Mouse (Mus musculus) erythroblast, embryonic 14.5 days (primary cell): ENCODE results near the gene Sccpdh. TPM values are rescaled to one million over a fixed set of nuclear protein-coding genes. Genes with fewer than 3 reads are reported as not detected.
"Not testable (repeated sequence)": the region's sequence is repeated elsewhere in the genome, so short reads cannot be mapped to it uniquely, and the experiment has no call there.

Experiments used
- H3K27me3 ChIP-seq: 2 replicates; pipeline ENCODE4 v1.6.1; 2012; ENCODE audit warnings: inconsistent platforms; ENCODE audit not compliant: control insufficient read depth
- H3K36me3 ChIP-seq: 2 replicates; pipeline ENCODE4 v1.6.1; 2012; ENCODE audit warnings: mild to moderate bottlenecking, inconsistent platforms; ENCODE audit not compliant: control insufficient read depth
- H3K4me1 ChIP-seq: 2 replicates; pipeline ENCODE4 v1.6.1; 2012; ENCODE audit warnings: inconsistent platforms; ENCODE audit not compliant: control insufficient read depth
- H3K4me3 ChIP-seq: replicated peaks from 2 replicates; pipeline ENCODE3; 2012; ENCODE audit warnings: moderate library complexity, mild to moderate bottlenecking, inconsistent platforms
- H3K9me3 ChIP-seq: 2 replicates; pipeline ENCODE4 v1.6.1; 2012; ENCODE audit warnings: low read length, inconsistent platforms, mixed read lengths; ENCODE audit not compliant: control insufficient read depth
- GATA1 ChIP-seq: IDR thresholded peaks from 2 replicates; pipeline ENCODE4 v1.6.1; 2012; ENCODE audit warnings: low read length, inconsistent platforms, mixed read lengths
- TAL1 ChIP-seq: IDR thresholded peaks from 3 replicates; pipeline ENCODE4 v1.6.1; 2012; ENCODE audit warnings: low read length, inconsistent platforms, mixed read lengths
- polyA plus RNA-seq: library from polyadenylated mRNA; stranded (reverse); fragments of >175 nt; gene quantifications from 2 replicates; pipeline ENCODE4 v1.2.3, GENCODE M21; 2012

Gene Sccpdh
- polyA plus RNA-seq, 1 experiment = not detected

DNA sequence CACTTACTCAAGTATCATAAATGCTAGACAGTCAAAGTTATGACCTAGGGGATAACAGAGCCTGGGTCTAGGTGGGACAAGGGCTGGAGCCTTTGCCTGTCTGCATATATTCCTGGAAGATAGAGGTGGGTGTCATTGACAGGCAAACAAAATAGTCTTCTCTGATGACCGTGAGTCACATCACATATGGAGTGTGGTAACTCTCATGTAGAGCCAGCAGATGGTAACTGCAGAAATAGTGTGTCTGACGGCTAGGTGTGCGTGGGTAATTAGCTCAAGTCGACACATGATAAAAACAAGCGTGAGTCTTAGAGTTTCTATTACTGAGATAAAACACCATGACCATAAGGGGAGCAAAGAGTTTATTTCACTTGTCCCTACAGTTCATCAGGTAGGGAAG is 4.9 kb upstream of the Sccpdh start:
- no peaks in the 10 kb centered on the region for H3K9me3 ChIP-seq
- H3K4me3 ChIP-seq = no peak overlapping the region
- TF ChIP-seq TAL1 (no peak), GATA1 (no peak)
- H3K36me3 ChIP-seq = no peaks in the 10 kb centered on the region
- H3K27me3 ChIP-seq = peaks cover 24% of the 10 kb centered on the region
- peaks cover 4% of the 10 kb centered on the region for H3K4me1 ChIP-seq

DNA sequence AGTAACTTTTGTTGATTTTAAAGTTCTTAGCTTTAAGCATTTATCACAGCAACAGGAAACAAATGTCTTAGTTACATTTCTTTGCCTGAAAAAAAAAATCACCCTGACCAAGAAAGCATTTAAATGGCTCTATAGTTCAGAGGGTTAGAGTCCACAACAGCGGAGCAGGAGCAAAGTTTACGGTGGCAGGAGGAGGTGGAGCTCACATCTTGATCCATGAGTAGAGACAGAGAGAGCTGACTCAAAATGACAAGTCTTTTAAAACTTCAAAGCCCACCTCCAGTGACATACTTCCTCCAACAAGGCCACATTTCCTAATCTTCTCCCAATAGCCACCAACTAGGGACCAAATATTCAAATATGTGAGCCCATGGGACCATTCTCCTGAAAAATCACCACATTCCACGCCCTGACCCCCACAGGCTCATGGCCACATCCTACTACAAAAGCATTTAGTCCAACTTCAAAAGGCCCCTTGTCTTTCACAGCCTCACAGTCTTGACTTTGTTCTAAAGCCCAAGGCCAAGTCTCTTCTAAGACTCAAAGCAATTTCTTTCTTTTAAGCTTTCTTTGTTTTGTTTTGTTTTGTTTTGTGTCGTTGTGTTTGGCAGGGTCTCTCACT is 3.6 kb upstream of the Sccpdh start:
- no peaks in the 10 kb centered on the region for H3K36me3 ChIP-seq
- peaks cover 11% of the 10 kb centered on the region for H3K4me1 ChIP-seq
- TF ChIP-seq TAL1 (no peak), GATA1 (no peak)
- H3K9me3 ChIP-seq = no peaks in the 10 kb centered on the region
- H3K4me3 ChIP-seq = no peak overlapping the region
- H3K27me3 ChIP-seq = peaks cover 38% of the 10 kb centered on the region

DNA sequence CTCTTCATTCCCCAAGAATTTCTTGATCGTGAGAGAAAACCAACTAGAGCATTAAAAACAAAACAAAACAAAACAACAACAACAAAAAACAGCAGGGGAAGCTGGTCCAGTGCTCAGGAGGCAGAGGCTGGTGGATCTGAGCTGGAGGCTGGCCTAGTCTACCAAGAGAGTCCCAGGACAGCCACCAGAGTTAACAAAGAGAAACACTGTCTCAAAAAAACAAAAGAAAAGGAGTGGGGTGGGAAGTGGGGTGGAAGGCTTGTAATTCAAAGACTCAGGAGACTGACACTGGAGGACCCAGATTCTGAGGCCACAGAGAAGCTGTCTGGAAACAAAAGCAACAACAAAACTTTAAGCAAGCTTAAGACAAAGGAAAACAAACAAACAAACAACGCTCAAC is 1.0 kb upstream of the Sccpdh start:
- H3K4me3 ChIP-seq = no peak overlapping the region
- peaks cover 50% of the 10 kb centered on the region for H3K27me3 ChIP-seq
- TF ChIP-seq TAL1 = no peak
- no peak for TF ChIP-seq GATA1
- no peaks in the 10 kb centered on the region for H3K9me3 ChIP-seq
- peaks cover 11% of the 10 kb centered on the region for H3K4me1 ChIP-seq
- no peaks in the 10 kb centered on the region for H3K36me3 ChIP-seq

DNA sequence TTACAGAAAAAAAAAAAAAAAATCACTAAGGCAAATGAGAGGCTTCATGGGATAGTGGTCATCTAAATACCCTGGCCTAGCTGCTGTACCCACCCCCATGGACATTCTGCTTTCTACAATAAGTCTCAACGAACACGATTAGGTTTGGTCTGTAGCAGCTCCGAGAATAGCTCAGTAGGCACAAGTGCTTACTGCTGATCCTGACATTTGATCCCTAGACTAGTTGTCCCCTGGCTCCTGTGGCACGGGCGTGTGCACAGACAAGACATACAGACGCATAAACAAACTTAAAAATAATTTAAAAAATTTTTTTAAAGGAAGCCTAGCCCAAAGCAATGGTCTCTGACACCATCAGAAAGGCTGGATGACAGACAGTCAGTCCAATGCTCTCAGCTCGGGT is 560 bp upstream of the Sccpdh start:
- Histone ChIP-seq H3K27me3 (peaks cover 50% of the 10 kb centered on the region), H3K36me3 (no peaks in the 10 kb centered on the region), H3K4me3 (peak overlapping the region; percentile 63), H3K4me1 (peaks cover 11% of the 10 kb centered on the region), H3K9me3 (no peaks in the 10 kb centered on the region)
- TF ChIP-seq GATA1 (no peak), TAL1 (no peak)

DNA sequence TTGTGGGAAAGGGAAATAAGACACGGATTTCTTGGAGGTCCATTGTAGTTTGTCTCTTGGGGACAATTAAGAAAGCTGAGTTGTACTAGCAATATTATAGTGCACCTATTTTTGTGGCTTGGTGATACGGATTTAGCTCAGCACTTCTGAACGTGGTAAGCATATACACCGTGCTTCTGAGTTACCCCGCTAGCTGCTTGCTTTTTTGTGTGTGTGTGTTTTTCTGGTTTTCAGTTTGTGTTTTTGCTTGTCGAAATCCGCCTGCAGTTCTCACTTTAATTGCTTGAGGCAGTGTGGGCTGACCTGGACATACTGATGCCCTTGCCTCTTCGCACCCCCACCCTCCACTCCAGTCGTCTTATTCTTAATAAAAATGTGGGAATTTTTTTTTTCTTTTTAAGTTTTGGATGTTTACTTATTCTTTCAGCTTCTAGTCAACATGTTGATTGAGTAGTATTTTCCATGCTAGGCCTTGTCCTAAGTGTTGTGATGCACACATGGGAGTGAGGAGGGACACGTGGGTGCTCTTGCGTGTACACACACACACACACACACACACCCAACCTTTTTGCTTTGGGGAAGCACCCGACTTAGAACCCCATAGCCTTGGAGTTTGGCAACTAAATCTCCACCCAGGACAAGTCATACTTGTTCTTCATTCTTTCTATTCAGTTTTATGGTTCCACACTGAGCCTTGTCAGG is 977 bp downstream of the Sccpdh start:
- Histone ChIP-seq H3K36me3 (no peaks in the 10 kb centered on the region), H3K9me3 (no peaks in the 10 kb centered on the region), H3K4me1 (peaks cover 11% of the 10 kb centered on the region), H3K4me3 (peak overlapping the region; percentile 63), H3K27me3 (peaks cover 50% of the 10 kb centered on the region)
- TF ChIP-seq TAL1 = no peak
- TF ChIP-seq GATA1 = no peak

DNA sequence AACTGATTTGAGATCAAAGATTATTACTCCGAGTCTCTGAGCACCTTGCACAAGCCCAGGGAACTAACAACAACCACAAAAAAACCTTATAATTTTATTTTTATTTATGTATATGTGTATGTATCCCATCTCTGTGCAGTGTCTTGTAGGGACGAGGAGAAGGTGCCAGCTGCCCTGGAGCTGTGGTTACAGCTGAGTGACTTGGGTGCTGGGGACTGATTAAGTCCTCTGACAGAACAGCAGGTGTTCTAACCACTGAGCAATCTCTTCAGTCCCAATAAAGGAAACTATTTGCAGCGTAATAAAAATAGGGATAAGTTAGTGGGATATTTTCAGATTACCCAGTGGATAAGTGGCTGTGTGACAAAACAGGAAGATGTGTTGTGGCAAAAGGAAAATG is 6.3 kb downstream of the Sccpdh start:
- Histone ChIP-seq H3K4me3 (no peak overlapping the region), H3K27me3 (peaks cover 13% of the 10 kb centered on the region), H3K9me3 (no peaks in the 10 kb centered on the region), H3K36me3 (no peaks in the 10 kb centered on the region), H3K4me1 (no peaks in the 10 kb centered on the region)
- TF ChIP-seq GATA1 (no peak), TAL1 (no peak)

DNA sequence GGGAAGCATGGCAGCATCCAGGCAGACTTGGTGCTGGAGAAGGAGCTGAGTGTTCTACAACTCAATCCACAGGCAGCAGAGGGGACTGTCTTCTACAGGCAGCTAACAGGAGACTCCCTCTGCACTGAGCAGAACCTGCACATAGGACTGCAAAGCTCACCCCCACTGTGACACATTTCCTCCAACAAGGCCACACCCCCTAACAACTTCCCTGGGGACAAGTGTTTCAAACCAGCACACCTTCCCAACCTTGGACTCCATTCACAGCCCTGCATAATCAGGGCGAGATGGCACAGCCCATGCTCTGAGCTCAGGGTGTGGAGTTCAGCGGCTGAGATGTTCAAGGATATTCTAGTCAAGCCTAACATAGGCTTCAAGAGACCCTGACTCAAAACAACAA is 9.0 kb downstream of the Sccpdh start:
- no peaks in the 10 kb centered on the region for H3K27me3 ChIP-seq
- H3K36me3 ChIP-seq = no peaks in the 10 kb centered on the region
- H3K9me3 ChIP-seq = no peaks in the 10 kb centered on the region
- H3K4me1 ChIP-seq = no peaks in the 10 kb centered on the region
- H3K4me3 ChIP-seq = no peak overlapping the region
- TF ChIP-seq TAL1 (no peak), GATA1 (no peak)

DNA sequence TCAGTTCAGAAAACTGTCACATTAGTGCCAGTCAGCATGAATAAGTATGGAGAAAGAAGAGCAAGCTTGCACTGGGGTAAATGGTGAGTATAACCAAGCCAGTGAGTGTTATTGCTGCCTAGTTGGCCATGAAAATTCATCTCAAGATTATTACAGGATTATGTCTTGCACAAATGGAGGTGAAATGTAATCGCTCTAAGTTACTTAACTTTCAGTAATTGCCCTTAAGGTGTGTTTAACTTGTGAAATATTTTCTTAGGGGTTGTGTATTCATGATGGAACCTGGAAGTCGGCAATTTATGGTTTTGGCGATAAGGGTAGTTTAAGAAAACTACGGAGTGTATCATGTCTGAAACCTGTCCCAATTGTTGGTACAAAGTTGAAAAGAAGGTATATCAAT is 11.3 kb downstream of the Sccpdh start:
- Histone ChIP-seq H3K4me3 (no peak overlapping the region), H3K9me3 (no peaks in the 10 kb centered on the region), H3K36me3 (no peaks in the 10 kb centered on the region), H3K27me3 (no peaks in the 10 kb centered on the region), H3K4me1 (no peaks in the 10 kb centered on the region)
- TF ChIP-seq GATA1 = no peak
- no peak for TF ChIP-seq TAL1

DNA sequence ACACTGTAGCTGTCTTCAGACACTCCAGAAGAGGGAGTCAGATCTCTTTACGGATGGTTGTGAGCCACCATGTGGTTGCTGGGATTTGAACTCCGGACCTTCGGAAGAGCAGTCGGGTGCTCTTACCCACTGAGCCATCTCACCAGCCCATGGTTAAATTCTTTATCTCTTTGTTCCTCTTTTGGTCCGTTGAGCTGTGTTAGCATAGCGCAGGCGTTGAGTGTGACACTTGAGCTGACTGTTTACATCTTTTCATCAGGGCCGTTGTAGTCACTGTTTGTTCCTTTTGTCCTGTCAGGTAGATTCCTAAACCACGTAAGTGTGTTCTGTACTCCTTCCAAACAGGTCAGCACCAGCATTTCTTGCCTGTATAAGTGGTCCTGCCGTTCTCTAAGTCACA is 14.7 kb downstream of the Sccpdh start:
- H3K4me3 ChIP-seq, H3K36me3 ChIP-seq, H3K4me1 ChIP-seq, H3K9me3 ChIP-seq, H3K27me3 ChIP-seq: not testable (repeated sequence)

DNA sequence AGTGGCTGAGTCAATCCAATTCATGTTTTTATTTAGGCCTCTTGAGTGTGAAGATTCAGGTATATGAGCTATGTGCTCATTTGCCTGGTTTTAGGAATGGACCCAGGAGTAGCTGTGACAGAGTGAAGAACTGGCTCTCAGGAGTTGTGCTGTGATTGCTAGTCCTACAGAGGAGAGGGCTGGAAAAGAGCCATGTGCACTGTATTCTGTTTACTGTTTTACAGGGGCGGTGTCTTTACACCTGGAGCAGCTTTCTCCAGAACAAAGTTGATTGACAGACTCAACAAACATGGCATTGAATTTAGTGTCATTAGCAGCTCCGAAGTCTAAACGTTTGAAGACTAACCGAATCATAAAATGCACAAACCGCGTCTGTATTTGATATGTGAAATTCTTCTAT is 18.3 kb downstream of the Sccpdh start:
- no peaks in the 10 kb centered on the region for H3K36me3 ChIP-seq
- H3K4me3 ChIP-seq = no peak overlapping the region

More for the DNA sequence above, 18.3 kb downstream of the Sccpdh start:
- H3K9me3 ChIP-seq = no peaks in the 10 kb centered on the region
- TF ChIP-seq TAL1 (no peak), GATA1 (no peak)
- H3K27me3 ChIP-seq = no peaks in the 10 kb centered on the region
- H3K4me1 ChIP-seq = no peaks in the 10 kb centered on the region
